Mouse (Mus musculus): ENCODE results near the gene Zfp454.

Gene Zfp454

DNA sequence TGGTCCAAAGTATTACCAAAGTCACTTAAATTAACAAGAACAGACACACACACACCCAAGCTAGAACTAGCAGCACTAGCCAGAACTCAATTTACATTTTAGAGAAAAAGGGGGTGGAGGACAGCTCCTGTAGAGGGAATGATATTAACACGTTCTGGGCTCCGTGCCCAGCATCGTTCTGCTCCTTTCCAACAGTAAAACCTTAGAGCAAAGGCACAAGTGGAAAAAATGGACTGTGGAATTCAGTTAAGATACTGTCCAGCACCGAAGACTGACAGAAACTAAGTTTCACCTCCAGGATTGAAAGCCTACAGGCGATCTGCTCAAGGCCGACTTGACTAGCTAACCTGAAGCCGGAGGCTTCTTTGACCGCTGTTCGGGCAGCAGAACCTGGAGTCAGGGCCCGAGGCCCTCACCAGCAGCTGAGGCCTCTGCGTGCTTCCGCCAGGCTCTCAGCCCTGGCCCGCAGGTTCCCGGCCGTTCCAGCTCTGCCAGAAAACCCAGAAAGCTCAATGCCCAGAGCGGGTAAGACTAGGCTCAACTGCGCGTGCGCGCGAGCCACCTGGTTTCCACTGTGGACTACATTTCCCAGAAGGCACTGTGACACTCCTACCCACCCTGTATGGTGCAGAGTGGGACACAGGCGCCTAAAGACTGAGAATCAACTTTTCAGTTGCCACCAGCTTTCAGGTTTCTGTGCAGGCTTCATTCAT lies 46.3 kb downstream of the Zfp454 start, which contains the start of gene Zfp879:
Gene Zfp879 (minus strand): TSS at position 530 of the 713 bp plus-strand sequence.
- no peak for DNase-seq (ENCODE audit: low read depth, low spot score)

DNA sequence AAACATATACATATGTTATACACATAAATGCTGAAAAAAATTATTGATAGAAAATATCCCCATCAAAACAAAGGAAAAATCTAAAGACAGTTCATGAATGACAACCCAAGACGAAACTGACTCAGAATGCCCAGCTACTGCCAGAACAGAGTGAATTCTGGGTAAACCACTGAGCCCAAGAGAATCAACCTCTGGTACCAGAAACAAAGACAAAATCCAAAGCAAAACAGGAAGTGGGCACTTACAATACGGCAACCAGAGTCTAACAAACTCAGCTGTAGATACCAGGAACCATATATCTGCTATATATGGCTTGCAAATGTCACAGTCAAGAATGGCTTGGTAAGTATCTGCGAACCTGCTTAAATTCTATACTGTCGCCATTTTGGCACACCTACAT lies 51.7 kb downstream of the Zfp454 start:
- peak; percentile 6 for DNase-seq (ENCODE audit: low read depth, low spot score)

DNA sequence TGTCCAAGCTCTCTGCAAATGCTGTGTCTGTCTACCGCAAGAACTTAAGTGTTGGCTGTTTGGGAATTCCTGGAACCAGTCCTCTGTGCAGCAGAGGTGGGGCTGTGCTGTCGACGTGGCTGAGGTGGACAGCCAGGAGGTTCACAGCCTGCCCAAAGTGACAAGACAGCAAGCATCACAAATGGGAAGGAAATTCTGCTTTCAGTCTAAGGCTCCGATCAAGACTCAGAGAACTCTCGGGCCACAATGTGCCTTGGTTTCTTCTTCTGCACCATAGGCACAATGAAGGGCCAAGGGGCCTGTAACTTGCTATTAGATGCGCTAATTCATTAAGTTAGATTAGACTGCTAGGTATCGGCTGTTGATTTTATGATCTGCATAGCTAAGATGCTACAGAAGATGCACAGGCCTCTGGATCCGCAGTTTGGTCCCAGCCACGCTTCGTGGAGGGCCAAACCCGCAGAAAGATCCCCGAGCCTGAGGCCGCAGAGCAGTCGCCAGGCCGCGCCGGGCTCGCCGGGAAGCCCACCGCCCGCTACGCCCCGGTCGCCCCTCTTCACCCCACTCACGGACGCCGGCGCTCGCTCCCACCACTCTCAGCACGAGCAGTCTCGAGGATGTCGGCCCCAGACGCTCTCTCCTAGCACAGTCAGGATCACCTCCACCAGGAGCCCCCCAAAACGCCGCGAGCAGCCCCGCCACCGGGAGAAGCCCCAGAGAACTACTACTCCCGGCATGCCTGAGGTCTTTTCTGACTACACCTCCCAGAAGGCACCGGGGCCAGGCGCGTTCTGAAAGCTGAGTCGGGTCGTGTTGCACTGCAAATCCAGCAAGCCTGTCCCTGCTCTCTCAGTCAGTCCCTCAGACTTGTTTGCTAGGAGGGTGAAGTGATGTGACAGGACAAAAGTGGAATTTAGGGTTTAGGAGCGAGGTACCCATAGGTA lies 60.2 kb downstream of the Zfp454 start, which contains the start of gene Zfp354c:
Gene Zfp354c (minus strand): TSS at position 715 of the 944 bp plus-strand sequence.
- peak; percentile 78 for DNase-seq (ENCODE audit: low read depth, low spot score)

DNA sequence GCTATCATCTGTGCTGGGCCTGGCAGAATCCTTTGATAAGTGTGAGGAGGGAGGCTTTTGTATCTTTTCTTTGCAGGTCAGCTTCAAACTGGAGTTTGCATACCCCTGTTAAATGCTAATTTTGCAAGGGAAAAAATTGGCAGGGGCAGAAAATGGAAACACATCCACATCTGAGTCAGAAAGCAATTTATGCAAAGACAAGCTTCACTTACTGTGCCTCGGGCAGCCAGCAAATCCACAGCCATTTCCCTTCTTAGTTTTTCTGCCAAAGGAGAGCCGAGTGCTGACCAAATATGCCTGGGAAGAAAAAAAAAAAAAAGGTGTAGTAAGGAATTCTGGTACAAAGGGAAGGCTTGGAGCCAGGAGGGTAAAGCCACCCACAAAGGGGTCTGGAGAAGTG lies 61.2 kb downstream of the Zfp454 start:
- DNase-seq (ENCODE audit: low read depth, low spot score), result peak; percentile 33

Data from 3T3-L1 (cell line).